Mouse (Mus musculus) hindbrain, embryonic 12.5 days (tissue): ENCODE measurements around the gene Slc26a11. TPM values are rescaled to one million over a fixed set of nuclear protein-coding genes. Genes with fewer than 3 reads are reported as not detected.

ENCODE experiments used
- ATAC-seq: fragments of 200-750 bp; cut with Nextera tagmentation; 2 replicates; pipeline ENCODE4 v1.8.0; 2017; ENCODE audit warnings: moderate TSS enrichment; ENCODE audit not compliant: low FRiP score
- H3K27ac ChIP-seq: fragments of 300-500 bp; sonication (generic); 2 replicates; pipeline ENCODE4 v1.5.1; 2016; ENCODE audit warnings: mild to moderate bottlenecking
- H3K27me3 ChIP-seq: fragments of 300-500 bp; sonication (generic); 2 replicates; pipeline ENCODE4 v1.6.1; 2016; ENCODE audit warnings: mild to moderate bottlenecking
- H3K36me3 ChIP-seq: fragments of 300-500 bp; sonication (generic); 2 replicates; pipeline ENCODE4 v1.6.1; 2016; ENCODE audit warnings: mild to moderate bottlenecking
- H3K4me1 ChIP-seq: fragments of 300-500 bp; sonication (generic); 2 replicates; pipeline ENCODE4 v1.6.1; 2016
- H3K4me2 ChIP-seq: fragments of 300-500 bp; sonication (generic); replicated peaks from 2 replicates; pipeline ENCODE4 v1.6.1; 2016; ENCODE audit warnings: mild to moderate bottlenecking
- H3K4me3 ChIP-seq: fragments of 300-500 bp; sonication (generic); 2 replicates; pipeline ENCODE4 v1.5.1; 2016; ENCODE audit warnings: mild to moderate bottlenecking
- H3K9ac ChIP-seq: fragments of 300-500 bp; sonication (generic); 2 replicates; pipeline ENCODE4 v1.6.1; 2016; ENCODE audit warnings: mild to moderate bottlenecking, moderate library complexity
- H3K9me3 ChIP-seq: fragments of 300-500 bp; sonication (generic); replicated peaks from 2 replicates; pipeline ENCODE4 v1.6.1; 2016; ENCODE audit warnings: mild to moderate bottlenecking
- WGBS: fragments of 180-500 bp; shearing (Covaris S2); methylation state at CpG from one replicate; pipeline ENCODE4 v1.1.7; 2016; 5-methylcytosine and 5-hydroxymethylcytosine counted together
- polyA plus RNA-seq: library from polyadenylated mRNA; unstranded; fragments of >200 nt; fragmentation: Nextera tagmentation; extraction: Ambion mirVana; gene quantifications from 2 replicates; pipeline ENCODE4 v1.2.1, GENCODE M21; 2016

Gene Slc26a11
- polyA plus RNA-seq, 1 experiment from 2014 or later, result 6.0 TPM

DNA sequence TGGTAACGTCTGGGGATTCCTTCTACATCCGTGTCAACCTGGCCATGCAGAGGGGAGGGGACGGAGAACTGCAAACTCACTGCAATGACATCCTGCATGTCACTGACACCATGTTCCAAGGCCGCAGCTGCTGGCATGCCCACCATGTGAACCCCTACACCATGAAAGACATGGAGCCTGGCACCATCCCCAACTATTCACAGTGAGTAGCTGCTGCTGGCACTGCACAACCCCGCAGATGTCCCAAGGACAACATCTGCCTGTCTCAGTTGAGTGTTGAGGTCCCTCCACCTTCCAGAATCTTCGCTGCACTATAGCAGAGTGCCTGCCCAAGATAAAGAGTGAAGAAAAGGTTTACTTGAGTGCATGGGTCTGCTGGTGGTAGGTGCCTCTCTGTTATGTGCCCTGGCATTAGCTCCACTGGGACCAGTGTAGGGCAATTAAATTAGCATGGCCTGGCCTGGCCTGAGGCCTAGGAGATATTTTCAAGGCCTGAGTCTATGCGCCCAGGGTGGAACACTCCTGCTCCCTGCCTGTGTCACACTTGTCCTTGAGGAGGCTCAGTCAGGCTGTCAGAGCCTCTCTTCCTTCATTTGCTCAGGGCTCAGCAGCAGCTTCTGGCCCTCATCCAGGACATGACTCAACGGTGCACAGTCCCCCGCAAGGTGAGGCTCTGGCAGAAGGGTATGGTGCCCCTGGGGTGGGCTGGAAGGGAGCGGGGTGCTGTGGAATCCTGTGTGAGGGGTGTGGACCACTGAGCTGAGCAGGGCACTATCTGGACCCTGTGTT is 16.9 kb upstream of the Slc26a11 start:
- Histone ChIP-seq H3K27ac (no peak overlapping the region), H3K4me1 (no peaks in the 10 kb centered on the region), H3K36me3 (no peaks in the 10 kb centered on the region), H3K27me3 (peaks cover 7% of the 10 kb centered on the region; the same call in 1 of the 2 replicates), H3K9me3 (no peaks in the 10 kb centered on the region), H3K4me2 (no peak overlapping the region), H3K4me3 (no peak overlapping the region), H3K9ac (no peak overlapping the region; the same call in 1 of the 2 replicates)
- no peak for ATAC-seq
- 84% methylated on average over 10 of the region's 10 CpGs for WGBS

DNA sequence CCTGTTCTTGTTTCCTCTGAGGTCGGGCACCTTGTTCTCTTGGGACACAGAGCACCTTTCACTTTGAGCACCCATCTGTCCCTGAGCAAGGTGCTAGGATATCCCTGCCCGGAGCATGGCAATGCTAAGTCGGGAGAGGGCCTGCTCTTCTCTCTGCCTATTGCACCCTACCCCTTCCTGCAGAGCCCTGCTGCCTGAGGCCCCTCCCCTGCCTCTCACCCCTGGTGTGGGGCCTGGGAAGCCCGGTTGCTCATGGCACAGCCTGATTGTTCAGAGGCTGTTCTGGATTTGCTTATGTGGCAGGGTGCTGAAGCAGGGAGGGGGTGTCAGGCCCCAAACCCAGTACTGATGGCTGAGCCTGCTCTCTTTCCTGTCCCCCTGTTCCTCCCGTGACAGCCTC is 16.2 kb upstream of the Slc26a11 start:
- Histone ChIP-seq H3K9ac (no peak overlapping the region; the same call in 1 of the 2 replicates), H3K4me2 (no peak overlapping the region), H3K36me3 (no peaks in the 10 kb centered on the region), H3K4me3 (no peak overlapping the region), H3K27ac (no peak overlapping the region), H3K4me1 (no peaks in the 10 kb centered on the region), H3K9me3 (no peaks in the 10 kb centered on the region), H3K27me3 (0 out of 2 replicates have a peak, but pooled peaks cover 7% of the 10 kb centered on the region)
- no peak for ATAC-seq
- WGBS, result 41% methylated on average over 5 of the region's 5 CpGs

DNA sequence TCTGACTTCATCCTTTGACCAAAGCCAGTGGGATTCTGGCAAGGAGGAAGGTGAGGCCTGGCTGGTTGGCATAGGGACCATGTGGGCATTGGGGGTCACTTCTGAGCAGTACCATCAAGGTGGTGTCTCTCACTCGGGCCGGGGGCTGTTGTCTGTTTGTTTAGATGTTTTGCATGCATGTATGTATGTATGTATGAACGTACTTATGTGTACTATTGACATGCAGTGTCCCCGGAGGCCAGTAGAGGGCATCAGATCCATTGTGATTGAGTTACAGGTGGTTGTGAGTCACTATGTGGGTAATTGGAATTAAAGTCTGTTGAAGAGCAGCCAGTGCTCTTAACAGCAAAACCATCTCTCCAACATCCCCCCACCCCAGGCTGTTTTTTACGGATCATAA is 15.7 kb upstream of the Slc26a11 start:
- Histone ChIP-seq H3K4me1 (no peaks in the 10 kb centered on the region), H3K27ac (no peak overlapping the region), H3K4me3 (no peak overlapping the region), H3K36me3 (no peaks in the 10 kb centered on the region), H3K27me3 (0 out of 2 replicates have a peak, but pooled peaks cover 7% of the 10 kb centered on the region), H3K4me2 (no peak overlapping the region), H3K9ac (no peak overlapping the region), H3K9me3 (no peaks in the 10 kb centered on the region)
- WGBS, result 2% methylated on average over 5 of the region's 5 CpGs
- no peak for ATAC-seq

DNA sequence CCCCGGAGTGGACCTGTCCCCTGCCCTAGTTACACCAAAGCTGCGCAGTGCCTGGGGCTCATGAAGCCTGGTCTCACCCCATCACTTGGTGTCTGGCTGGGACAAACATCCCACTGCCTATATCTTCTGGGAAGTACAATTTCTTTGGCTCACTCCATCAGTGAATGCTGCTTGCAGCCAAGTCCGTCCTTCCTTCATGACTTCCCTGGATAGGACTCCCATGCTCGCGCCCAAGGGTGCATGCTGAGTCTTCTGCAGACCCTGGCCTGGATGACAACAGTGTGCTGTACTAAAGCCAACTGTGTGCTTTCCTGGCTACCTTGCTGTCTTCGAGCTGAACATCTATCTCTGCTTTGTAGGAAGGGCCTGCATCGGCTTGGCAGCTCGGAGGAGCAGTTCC is 11.2 kb upstream of the Slc26a11 start:
- no peak for ATAC-seq
- WGBS, result 86% methylated on average over 8 of the region's 8 CpGs

DNA sequence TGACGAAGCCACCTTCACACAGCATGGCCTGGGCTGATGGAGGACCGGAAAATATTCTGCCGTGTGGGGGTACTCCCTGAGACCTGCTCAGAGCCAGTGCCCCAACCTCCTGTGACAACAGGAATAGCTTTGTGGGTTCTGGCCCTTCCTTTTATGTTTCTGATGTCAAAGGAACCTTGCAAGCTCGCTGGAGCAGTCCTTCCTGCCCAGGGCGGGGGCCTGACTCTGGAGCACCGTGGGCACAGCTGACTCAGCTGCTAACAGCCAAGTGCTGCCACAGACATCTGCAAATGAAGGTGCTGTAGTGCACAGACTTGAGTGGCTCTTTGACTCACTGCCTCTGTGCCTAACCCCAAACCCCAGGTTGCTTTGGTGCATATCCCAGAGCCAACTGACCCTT is 10.5 kb upstream of the Slc26a11 start:
- WGBS, result 77% methylated on average over 6 of the region's 6 CpGs
- Histone ChIP-seq H3K4me1 (no peaks in the 10 kb centered on the region), H3K36me3 (no peaks in the 10 kb centered on the region)

More for the DNA sequence above, 11.2 kb upstream of the Slc26a11 start:
- Histone ChIP-seq H3K9ac (no peak overlapping the region), H3K27me3 (no peaks in the 10 kb centered on the region), H3K4me2 (no peak overlapping the region), H3K9me3 (no peaks in the 10 kb centered on the region), H3K4me1 (no peaks in the 10 kb centered on the region), H3K4me3 (no peak overlapping the region), H3K27ac (no peak overlapping the region), H3K36me3 (no peaks in the 10 kb centered on the region)

DNA sequence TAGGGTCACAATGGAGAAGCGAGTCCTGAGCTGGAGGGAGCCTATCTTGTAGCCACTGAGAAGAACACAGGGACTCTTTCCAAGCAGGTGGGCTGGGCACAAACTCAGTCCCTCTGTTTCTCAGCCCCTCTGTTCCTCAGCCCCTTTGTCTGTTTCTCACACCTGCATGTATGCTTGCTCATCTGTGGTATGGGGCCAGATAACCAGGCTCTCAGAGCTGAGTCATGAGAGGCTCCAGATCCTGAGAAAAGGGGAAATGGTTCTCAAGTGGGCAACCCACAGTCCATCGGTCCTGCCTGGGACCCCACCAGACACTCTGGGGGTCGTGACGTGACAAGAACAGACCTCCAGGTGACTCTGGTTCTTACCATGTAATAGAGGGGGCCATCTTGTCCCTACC is 8.2 kb upstream of the Slc26a11 start:
- no peak overlapping the region for H3K4me3 ChIP-seq
- no peaks in the 10 kb centered on the region for H3K27me3 ChIP-seq
- no peak overlapping the region for H3K9ac ChIP-seq
- no peak overlapping the region for H3K27ac ChIP-seq
- WGBS, result 89% methylated on average over 4 of the region's 4 CpGs
- no peak for ATAC-seq
- H3K9me3 ChIP-seq, result no peaks in the 10 kb centered on the region
- H3K4me1 ChIP-seq, result no peaks in the 10 kb centered on the region
- no peak overlapping the region for H3K4me2 ChIP-seq
- no peaks in the 10 kb centered on the region for H3K36me3 ChIP-seq

More for the DNA sequence above, 10.5 kb upstream of the Slc26a11 start:
- Histone ChIP-seq H3K27me3 (no peaks in the 10 kb centered on the region), H3K9ac (no peak overlapping the region), H3K4me2 (no peak overlapping the region), H3K4me3 (no peak overlapping the region), H3K9me3 (no peaks in the 10 kb centered on the region), H3K27ac (no peak overlapping the region)
- ATAC-seq, result no peak

DNA sequence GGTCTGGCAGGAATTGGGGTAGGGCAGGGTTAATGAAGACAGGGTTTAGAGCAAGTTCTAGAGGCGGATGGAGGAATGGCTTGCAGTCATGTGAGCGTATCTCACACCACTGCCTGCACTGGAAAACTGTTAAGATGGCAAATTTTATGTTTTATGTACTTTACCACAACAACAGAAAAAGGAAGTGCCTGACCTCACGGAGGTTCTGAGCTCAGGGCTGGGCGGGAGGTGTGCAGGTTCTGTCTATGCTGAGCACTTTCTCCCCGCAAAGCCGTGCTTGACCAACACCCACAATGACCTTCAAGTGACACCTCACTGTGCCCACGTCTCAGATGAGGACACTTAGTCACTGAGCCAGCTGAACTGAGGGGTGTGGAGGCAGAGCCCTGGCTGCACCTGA is 3.2 kb upstream of the Slc26a11 start:
- ATAC-seq, result no peak
- 76% methylated on average over 7 of the region's 7 CpGs for WGBS

DNA sequence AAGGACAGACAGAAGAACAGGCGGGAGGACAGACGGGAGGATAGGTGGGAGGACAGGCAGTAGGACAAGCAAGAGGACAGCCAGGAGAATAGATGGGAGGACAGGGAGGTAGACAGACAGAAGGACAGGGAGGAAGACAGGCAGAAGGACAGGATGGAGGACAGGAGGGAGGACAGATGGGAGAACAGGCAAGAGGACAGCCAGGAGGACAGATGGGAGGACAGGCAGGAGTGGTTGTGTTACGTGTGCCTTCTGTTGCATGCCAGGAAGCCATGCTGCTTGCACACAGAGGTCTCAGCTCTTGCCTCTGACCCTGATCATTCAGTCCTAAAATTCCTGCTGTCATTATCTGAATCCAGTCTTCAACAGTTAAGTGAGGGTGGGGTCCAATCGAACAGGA is 1.4 kb upstream of the Slc26a11 start:
- Histone ChIP-seq H3K36me3 (no peaks in the 10 kb centered on the region), H3K9me3 (no peaks in the 10 kb centered on the region), H3K4me3 (no peak overlapping the region), H3K27ac (no peak overlapping the region), H3K27me3 (no peaks in the 10 kb centered on the region), H3K4me2 (no peak overlapping the region), H3K9ac (no peak overlapping the region), H3K4me1 (peaks cover 15% of the 10 kb centered on the region)
- no peak for ATAC-seq
- WGBS, result 83% methylated on average over 4 of the region's 4 CpGs

More for the DNA sequence above, 3.2 kb upstream of the Slc26a11 start:
- peaks cover 15% of the 10 kb centered on the region for H3K4me1 ChIP-seq
- no peak overlapping the region for H3K27ac ChIP-seq
- no peaks in the 10 kb centered on the region for H3K9me3 ChIP-seq
- H3K27me3 ChIP-seq, result no peaks in the 10 kb centered on the region
- no peak overlapping the region for H3K4me3 ChIP-seq
- H3K4me2 ChIP-seq, result no peak overlapping the region
- H3K36me3 ChIP-seq, result no peaks in the 10 kb centered on the region
- no peak overlapping the region for H3K9ac ChIP-seq

DNA sequence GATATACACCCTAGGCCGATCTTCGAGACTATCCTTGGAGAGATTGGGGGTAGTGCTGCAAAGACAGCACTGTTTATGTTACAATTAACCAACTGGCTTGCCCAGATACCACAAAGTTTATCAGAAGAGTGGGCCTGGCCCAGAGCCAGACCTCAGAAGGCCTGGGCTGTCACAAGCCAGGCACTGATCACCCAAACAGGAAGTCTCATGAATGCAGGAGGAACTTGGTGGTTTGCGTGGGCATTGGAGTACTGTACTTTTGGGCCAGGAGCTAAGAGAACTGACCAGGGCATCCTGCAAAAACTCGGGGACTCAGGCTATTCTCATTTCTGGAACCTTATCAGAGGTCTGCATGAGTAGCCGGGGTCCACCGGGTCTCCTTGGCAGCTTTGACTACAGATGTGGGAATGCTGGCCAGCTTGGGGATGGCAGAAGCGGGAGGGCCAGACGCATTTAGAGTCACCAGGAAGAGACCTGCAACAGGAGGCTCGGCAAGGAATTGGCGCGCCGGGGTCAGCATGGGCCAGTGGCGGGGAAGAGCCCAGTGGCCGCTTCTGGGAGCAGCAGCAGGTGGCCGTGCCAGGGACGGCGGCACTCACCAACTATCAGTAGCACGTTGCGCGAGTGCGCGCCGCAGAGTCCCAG is 437 bp upstream of the Slc26a11 start:
- H3K9me3 ChIP-seq, result no peaks in the 10 kb centered on the region
- H3K4me1 ChIP-seq, result peaks cover 15% of the 10 kb centered on the region
- H3K4me2 ChIP-seq, result peak overlapping the region; percentile 95
- peak overlapping the region; percentile 65 for H3K4me3 ChIP-seq
- no peaks in the 10 kb centered on the region for H3K27me3 ChIP-seq
- H3K27ac ChIP-seq, result peak overlapping the region; percentile 49; the same call in 1 of the 2 replicates
- peak overlapping the region; percentile 80 for H3K9ac ChIP-seq
- ATAC-seq, result no peak
- WGBS, result 8% methylated on average over 19 of the region's 23 CpGs
- H3K36me3 ChIP-seq, result peaks cover 4% of the 10 kb centered on the region; the same call in 1 of the 2 replicates

DNA sequence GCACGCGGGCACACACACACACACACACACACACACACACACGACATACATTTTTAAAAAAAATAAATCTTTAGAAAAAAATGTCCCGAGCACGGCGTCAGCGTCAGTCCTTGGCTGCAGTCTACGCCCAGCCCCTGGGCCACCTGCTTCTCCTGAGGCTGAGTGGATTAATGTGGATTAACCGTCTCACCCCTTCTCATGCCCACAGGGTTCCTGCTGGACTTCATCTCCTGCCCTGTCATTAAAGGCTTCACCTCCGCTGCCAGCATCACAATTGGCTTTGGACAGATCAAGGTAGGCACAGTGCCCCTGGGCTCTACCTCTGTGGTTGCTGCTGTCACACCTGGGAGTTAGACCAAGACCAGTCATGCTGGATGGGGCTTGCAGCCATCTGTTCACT is 3.7 kb downstream of the Slc26a11 start:
- H3K4me1 ChIP-seq, result peaks cover 28% of the 10 kb centered on the region
- H3K27me3 ChIP-seq, result no peaks in the 10 kb centered on the region
- no peak overlapping the region for H3K4me3 ChIP-seq
- H3K9ac ChIP-seq, result no peak overlapping the region
- ATAC-seq, result no peak
- H3K36me3 ChIP-seq, result peaks cover 4% of the 10 kb centered on the region; the same call in 1 of the 2 replicates
- H3K4me2 ChIP-seq, result no peak overlapping the region
- no peaks in the 10 kb centered on the region for H3K9me3 ChIP-seq
- 91% methylated on average over 10 of the region's 10 CpGs for WGBS
- no peak overlapping the region for H3K27ac ChIP-seq

DNA sequence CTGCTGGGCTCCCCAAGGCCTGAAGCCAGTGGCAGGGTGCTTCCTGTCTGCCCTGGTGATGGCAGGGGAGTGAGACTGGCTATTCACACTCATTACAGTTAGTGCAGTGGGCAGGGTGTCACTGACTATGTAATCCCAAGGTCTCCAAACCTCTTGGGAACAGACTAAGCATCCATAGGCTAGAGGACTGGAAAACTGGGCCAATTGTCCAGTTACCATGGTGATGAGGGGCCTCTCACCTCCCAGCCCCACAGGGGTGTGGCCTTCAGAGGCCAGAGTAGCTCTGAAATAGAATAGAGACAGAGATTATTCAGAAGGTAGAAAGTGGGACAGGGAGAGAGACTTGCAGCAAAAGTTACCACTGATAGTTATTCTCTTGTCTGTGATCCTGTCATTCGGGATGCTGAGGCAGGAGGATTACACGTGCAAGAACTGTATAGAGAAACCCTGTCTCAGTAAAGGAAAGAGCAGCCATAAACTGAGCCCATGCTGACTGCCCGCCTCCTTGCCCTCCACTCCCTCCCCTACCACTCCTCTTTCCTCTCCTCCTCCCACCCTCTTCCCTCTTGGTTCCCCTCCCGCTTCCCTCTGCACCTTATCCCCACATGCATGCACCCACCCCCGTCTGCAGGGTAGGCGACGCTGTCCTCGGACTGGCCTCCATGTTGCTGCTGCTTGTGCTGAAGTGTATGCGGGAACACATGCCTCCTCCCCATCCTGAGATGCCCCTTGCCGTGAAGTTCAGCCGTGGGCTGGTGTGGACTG is 7.6 kb downstream of the Slc26a11 start:
- WGBS, result 26% methylated on average over 11 of the region's 11 CpGs

More for the DNA sequence above, 7.6 kb downstream of the Slc26a11 start:
- Histone ChIP-seq H3K27ac (peak overlapping the region; percentile 48), H3K9me3 (no peaks in the 10 kb centered on the region), H3K36me3 (peaks cover 8% of the 10 kb centered on the region; the same call in 1 of the 2 replicates), H3K4me3 (peak overlapping the region; percentile 13; the same call in 1 of the 2 replicates), H3K4me2 (peak overlapping the region; percentile 47), H3K4me1 (peaks cover 13% of the 10 kb centered on the region), H3K9ac (peak overlapping the region; percentile 51; the same call in 1 of the 2 replicates), H3K27me3 (no peaks in the 10 kb centered on the region)
- peak; percentile 48 for ATAC-seq
